Mouse (Mus musculus) NIH3T3 (cell line): ENCODE measurements around the gene Rab1a.

ENCODE experiments used
- DNase-seq: peaks from one replicate; pipeline ENCODE4 v3.0.0-alpha.2; 2012; ENCODE audit warnings: low read depth

The Rab1a gene

GRCm38 (mm10) chr11:20247146-20247855, 46.1 kb downstream of the Rab1a start:
- DNase-seq, result no peak

GRCm38 (mm10) chr11:20248277-20248676, 47.0 kb downstream of the Rab1a start:
- peak; percentile 48 for DNase-seq

GRCm38 (mm10) chr11:20248840-20249239, 47.6 kb downstream of the Rab1a start:
- DNase-seq, result no peak

DNA sequence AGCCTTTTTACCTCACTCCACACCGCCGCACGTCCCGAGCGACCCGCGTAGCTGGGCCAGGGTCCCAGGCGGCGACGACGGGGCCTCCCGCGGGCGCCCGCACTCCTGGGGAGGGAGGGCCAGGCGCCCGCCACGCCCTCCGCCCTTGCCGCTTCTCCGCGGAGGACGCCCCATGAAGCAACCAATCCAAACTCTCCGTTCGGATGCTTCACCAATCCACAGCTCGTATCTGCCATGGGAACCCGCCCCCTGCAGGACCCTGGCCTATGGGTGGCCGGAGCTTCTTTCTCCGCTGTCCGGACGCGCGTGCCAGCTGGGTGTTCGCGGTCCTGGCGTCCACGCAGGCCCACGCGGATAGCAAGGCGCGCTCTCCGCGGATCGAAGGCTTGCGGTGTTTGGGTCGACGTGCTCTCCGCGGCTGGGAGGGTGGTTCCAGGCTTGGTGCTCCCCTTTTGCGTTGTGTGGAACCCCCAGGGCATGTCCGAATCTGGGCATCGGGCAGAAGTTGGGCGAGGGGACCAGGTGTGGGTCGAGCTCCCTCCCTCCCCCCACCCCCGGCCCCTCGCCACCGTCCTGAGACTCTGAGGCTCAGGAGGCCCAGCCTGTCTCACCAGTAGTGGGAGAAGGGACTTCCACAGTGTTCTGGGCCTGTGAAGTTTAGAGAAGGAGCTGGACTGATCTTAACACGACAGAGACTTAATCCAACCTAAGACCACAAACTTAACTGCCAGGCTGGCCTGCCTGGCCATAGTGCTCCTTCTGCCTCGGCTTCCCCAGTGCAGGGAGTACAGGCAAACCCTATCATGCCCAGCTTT, 48.3 kb downstream of the Rab1a start, which contains the start of gene Cep68:
Gene Cep68 (minus strand): TSS at position 134 of the 815 bp plus-strand sequence.
- DNase-seq, result peak; percentile 97

- no peak for DNase-seq
Measured at GRCm38 (mm10) chr11:20250476-20251178, 49.4 kb downstream of the Rab1a start.

DNA sequence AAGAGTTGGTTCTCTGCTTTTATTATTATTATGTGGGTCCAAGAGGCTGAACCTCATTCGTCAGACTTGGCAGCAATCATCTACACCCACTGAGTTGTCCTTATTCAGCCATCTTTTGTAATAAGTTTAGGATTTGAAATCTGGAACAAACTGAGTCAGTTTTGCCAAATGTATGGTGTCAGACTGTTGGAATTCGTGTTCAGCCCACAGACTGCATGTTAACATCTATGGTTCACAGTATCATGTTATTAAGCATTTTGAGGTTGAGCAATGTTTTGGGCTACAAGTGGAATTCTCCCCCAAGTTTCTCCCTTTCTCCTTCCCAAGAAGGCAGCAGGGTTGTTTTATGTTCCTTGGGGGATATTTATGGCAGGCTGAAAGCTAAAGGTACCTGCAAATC, 51.9 kb downstream of the Rab1a start:
- DNase-seq, result peak; percentile 92

GRCm38 (mm10) chr11:20254791-20255190, 53.6 kb downstream of the Rab1a start:
- no peak for DNase-seq

DNA sequence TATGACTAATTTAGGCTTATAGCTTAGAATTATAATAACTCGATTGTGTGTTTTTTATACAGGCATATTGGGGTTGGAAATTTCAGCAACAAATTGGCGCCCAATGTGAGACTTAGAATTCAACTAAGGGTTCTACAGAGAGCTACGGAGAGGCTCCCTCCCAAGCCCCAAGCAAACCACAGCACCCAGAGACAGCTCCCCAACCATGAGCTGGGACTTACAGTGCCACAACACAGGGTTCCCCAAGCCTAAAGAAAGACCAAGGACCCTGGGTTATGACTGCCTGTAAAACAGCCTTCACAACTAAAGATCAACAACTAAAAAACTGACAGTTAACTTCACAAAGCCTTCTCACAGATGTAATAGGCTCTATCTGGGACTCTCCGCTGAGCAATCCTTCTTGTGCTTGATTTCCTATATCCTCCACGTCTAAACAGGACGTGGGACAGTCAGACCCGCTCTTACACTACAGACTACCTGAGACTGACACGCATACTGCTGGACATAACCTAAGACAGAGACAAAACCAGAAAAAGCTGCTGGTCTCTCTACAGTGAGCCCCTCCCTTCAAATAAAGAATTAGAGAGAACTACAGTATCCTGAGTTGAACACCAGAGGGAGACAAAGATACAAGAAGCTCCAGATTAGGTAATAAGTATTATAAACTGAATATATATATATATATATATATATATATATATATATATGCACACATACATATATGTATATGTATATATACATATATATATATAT, 61.6 kb downstream of the Rab1a start:
- peak; percentile 77 for DNase-seq

DNA sequence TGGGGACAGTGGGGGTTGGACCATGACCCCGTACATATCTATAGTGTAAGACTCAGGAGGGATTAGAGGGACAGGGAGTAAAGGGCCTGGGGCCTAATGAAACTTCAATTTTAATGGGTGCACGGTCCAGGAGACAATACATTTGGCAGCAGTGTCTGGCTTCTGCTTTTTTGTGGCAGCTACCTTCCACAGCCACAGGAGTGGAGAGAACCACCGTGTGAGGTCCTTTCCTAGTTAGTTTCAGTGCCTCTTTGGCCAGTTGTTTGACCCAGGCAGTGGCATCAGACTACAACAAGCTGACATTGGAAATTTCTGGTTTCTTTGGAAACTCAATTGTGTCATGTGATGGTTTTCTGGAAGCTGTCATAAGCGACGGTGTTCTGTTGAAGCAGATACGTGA, 68.7 kb downstream of the Rab1a start:
- no peak for DNase-seq

DNA sequence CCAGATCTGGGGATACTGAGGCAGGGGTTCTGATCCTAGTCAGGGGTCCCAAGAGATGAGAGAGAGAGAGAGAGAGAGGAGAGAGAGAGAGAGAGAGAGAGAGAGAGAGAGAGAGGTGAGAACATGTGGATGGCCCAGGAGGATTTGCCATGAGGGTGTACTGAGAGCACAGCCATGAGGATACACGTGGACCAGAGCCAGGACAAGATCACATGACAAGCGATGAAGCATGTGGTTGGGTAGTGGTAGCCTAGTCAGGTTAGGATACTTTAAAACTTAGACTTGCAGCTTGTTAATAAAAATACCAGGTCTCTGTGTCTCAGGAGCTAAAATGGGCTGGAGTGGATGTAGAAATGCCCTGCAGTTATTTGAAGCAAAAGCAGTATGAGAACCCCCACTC, 74.7 kb downstream of the Rab1a start:
- DNase-seq, result no peak
